Mouse (Mus musculus) thymus, postnatal 14 days (tissue): ENCODE measurements around the gene Zcrb1.

Experiments
- DNase-seq: peaks from one replicate; pipeline ENCODE4 v3.0.0; 2021

Gene Zcrb1

GRCm38 (mm10) chr15:93368558-93368957 lies 29.6 kb downstream of the Zcrb1 start:
- DNase-seq, result no peak

GRCm38 (mm10) chr15:93365561-93365960 lies 32.6 kb downstream of the Zcrb1 start:
- no peak for DNase-seq

GRCm38 (mm10) chr15:93358346-93359095 lies 39.6 kb downstream of the Zcrb1 start:
- DNase-seq, result no peak

DNA sequence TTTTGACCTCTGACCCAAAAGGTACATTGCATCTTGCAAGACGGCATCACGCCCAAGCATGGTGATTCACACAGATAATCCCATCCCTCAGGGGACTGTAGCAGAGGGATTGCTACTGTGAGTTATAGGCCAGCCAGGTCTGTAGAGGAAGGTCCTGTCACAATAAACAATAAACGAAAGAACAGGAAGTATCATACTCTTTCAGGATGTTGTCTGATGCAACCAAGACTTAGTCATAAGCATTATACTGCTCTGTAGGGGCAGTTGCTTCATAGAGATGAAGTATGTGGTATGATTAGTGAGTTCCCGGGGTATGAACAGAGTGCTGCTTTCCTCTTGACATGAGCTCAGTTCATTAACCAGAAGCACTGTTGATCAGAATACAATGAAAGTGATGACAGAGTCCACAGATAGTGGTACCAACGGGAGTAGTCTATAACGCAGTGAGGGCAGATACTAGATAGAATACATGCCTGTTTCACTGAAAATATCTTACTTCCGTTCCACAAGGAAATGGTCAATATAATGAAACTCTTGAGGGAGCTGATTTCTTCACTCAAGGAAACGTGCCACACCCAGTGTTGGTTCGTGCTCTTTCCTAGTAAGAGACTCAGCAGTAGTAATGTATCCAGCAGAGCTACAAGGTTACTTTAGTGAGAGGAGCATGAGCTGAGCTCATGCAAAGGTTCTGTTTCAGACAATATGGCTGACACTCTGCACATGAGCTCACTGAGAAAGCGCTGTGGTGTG lies 57.3 kb downstream of the Zcrb1 start:
- no peak for DNase-seq

DNA sequence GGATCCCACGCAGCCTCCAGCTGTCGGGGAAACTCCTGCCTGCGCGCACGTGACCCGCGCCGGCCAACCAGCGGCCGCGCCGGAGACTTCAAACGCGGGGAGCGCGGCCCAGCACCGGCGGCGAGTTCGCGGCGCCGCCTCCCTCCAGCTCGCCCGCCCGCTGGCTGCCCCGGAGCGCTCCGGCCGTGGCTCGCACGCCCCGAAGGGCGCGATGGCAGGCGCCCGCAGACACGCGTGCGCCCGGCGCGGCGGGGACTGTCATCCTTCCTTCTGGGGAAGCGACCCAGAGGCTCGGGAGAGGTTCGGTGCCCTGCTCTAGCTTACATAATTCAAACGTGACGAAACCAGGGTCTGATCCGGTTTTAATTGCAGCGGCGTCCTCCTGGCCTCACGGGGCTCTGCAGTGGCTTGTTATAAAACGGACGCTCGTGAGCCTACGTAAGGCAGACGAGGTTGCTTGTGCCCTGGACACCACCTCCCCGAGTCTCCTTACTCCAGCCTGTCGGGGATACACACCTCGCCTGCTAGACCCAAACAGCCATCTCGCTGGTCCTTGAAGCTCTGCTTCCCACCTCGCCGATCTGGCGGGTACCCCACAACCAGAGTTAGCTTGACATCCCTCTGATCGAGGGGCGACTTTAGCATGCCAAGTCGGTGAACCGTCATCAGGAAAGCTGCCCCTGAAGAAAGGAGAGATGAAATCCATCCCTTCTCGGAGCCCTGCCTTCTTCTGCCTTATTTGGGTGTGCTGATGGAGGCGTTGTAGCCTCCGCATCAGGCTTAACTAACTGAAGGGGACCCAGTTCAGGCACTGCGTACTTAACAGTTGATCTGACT lies 61.0 kb downstream of the Zcrb1 start, which contains the start of gene Yaf2:
Gene Yaf2 (minus strand): TSS at position 11 of the 837 bp plus-strand sequence.
- peak; percentile 91 for DNase-seq

DNA sequence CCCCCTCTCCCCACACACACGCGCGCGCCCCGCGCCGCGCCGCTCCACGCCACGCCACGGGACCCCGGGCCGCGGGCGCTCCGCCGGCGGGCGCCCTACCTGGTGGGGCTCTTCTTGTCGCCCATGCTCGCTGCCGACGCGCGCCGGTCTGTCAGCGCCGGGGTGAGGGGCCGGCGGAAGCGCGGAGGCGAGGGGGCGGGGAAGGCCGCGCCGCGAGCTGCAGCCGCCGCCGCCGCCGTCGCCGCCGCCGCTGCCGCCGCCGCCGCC lies 61.5 kb downstream of the Zcrb1 start:
- DNase-seq, result no peak
